Mouse (Mus musculus) heart, adult 18-20 months (tissue): ENCODE data around the gene Vma21. TPM values are rescaled to one million over a fixed set of nuclear protein-coding genes. Genes with fewer than 3 reads are reported as not detected.

Source experiments
- DNase-seq, 2 experiments: peaks; one replicate each; pipeline ENCODE4 v3.0.0; 2021 to 2022; ENCODE audit warnings: mixed read lengths in 1 of 2
- long read RNA-seq, 2 experiments: library from polyadenylated mRNA; stranded (forward); transcript quantifications; one replicate each; pipeline ENCODE4 v2.0.0; 2021
- total RNA-seq, 2 experiments: library from RNA; stranded (reverse); gene quantifications; 2 replicates each; pipeline ENCODE4 v1.2.3; 2021

Gene Vma21
- total RNA-seq, result 10 to 100 TPM; 14.2 to 17.7 TPM
- long read RNA-seq, experiment 1, full-length matches to known transcripts, result 19 of 21 reads
- long read RNA-seq, experiment 1, partial matches to known transcripts, result 1 of 21 reads
- long read RNA-seq, experiment 1, other reads (novel, unspliced or antisense), result 1 of 21 reads
- long read RNA-seq, experiment 2, full-length matches to known transcripts, result 10 of 11 reads
- long read RNA-seq, experiment 2, partial matches to known transcripts, result 0 of 11 reads
- long read RNA-seq, experiment 2, other reads (novel, unspliced or antisense), result 1 of 11 reads

GRCm38 (mm10) chrX:71815631-71816345, at the start of gene Vma21:
Gene Vma21, plus strand, starts transcription at chrX:71815924.
- DNase-seq, result peak in 1 of 2 experiments; percentile 25

GRCm38 (mm10) chrX:71767909-71768308, 47.8 kb upstream of the Vma21 start:
- no peak for DNase-seq

- no peak for DNase-seq
These were observed 24.6 kb upstream of the Vma21 start for GRCm38 (mm10) chrX:71791106-71791505.

GRCm38 (mm10) chrX:71797766-71798165, 18.0 kb upstream of the Vma21 start:
- DNase-seq, result no peak

- peak; percentile 2 to 15 for DNase-seq
These were observed 16.8 kb upstream of the Vma21 start for GRCm38 (mm10) chrX:71798883-71799282.

- DNase-seq, result peak; percentile 6 to 39
These were observed 3.5 kb upstream of the Vma21 start for GRCm38 (mm10) chrX:71811966-71812835.

- peak; percentile 87 to 90 for DNase-seq
These were observed 705 bp downstream of the Vma21 start for GRCm38 (mm10) chrX:71816401-71816857.

- DNase-seq, result no peak
These were observed 1.2 kb downstream of the Vma21 start for GRCm38 (mm10) chrX:71816931-71817361.

GRCm38 (mm10) chrX:71838911-71839310, 23.2 kb downstream of the Vma21 start:
- DNase-seq, result no peak

GRCm38 (mm10) chrX:71846696-71847095, 31.0 kb downstream of the Vma21 start:
- DNase-seq, result peak; percentile 17 to 46

- peak in 1 of 2 experiments; percentile 1 for DNase-seq
These were observed 38.1 kb downstream of the Vma21 start for GRCm38 (mm10) chrX:71853798-71854197.

Other genes with a start within 250 kb of the Vma21 start
- not detected for gene Gpr50, start 152.3 kb upstream of the Vma21 start, total RNA-seq
- gene Gm1141, start 105.1 kb downstream of the Vma21 start, total RNA-seq, result not detected
- gene Prrg3, start 146.7 kb downstream of the Vma21 start, total RNA-seq, result 1 to 10 TPM; 5.8 to 7.2 TPM
- gene Fate1, start 157.1 kb downstream of the Vma21 start, total RNA-seq, result not detected
- gene Cnga2, start 175.9 kb downstream of the Vma21 start, total RNA-seq, result not detected